Mouse (Mus musculus) liver, embryonic 14.5 days (tissue): ENCODE results near the gene Eid1.

Experiments
- CTCF ChIP-seq: IDR thresholded peaks from 2 replicates; pipeline ENCODE4 v1.5.1; 2016; ENCODE audit warnings: antibody characterized with exemption, low read depth, control low read depth
- EP300 ChIP-seq: IDR thresholded peaks from 2 replicates; pipeline ENCODE4 v1.6.1; 2016; ENCODE audit warnings: antibody characterized with exemption, low read depth

DNA sequence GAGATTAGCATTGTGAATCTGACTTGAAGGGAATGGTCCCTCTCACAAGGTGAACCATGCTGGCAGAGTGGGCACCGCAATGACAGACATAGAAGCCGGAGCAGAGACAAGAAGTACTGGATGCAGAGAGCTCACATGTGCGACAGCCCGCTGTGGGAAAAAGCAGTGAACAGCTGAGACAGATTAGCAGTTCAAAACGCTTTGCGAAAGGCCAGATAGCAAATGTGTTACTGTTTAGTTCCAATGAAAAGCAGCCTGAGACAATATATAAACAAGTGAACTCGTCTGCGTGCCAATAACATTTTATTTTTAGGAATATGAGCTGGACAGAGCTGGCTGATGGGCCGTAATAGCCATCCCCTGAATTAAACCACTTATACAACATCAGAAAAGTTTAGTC lies 8.9 kb downstream of the Eid1 start:
- TF ChIP-seq CTCF (no peak), EP300 (no peak)
